Comparison of ENCODE assay signal across 10 mouse cellular contexts in the genomic region with DNA sequence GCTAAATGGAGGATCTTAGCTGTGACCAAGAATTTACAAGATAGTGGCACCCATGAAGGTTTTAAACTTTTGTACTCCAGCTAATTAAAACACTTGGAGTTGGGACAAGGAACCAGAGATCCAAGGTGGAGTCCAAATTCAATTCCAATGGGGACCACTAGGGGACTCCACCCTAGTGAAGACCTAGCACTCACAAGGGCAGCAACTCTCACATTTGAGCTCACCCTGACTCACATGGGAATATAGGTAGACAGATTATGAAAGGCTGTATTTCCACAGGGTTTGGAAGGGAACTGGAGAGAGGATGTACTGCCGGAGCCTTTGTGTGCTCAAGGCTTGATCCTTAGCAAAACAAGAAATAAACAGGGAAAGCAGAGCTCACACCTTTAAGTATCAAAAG. TPM values are rescaled to one million over a fixed set of nuclear protein-coding genes. Genes with fewer than 3 reads are reported as not detected.
DNase-seq lines count a peak whose midpoint lies in the region; ATAC-seq and TF ChIP-seq lines count a peak whose summit lies in the region.
"Had no signal": no experiment of that assay in that cellular context is flagged by ENCODE, and none has a peak within 500 bp of the region (broad histone marks: within the 10 kb centered on the region; RNA-seq: fewer than 3 reads in every experiment).

No protein-coding gene starts in this region.

- no peaks in the 10 kb centered on the region for H3K27me3 ChIP-seq in Patski
- H3K27me3 ChIP-seq: megakaryocyte, embryonic 14.5 days had no signal

- CTCF ChIA-PET in Patski (lab: Charles Lee), result interaction anchor here (1.0 to 6.7 kb wide), 5 partner anchors 10 to 41 kb away, joined by 3 to 34 read pairs (median 5); no protein-coding TSS in a partner anchor

- POLR2A ChIA-PET in Patski (lab: Charles Lee), result interaction anchor here (0.8 kb wide), 1 partner anchor 9 kb away, joined by 5 read pairs; no protein-coding TSS in a partner anchor

- in situ Hi-C loops in Patski (cut with MboI; ENCODE audit: low pct_unique_long_range_greater_than_20kb), result no loop called here

- intact Hi-C loops in left cerebral cortex, adult 2 months (cut with DNase I), result no loop called here
- intact Hi-C loops in left cerebral cortex, postnatal 10 days (cut with DNase I), result no loop called here

- peak; percentile 45 for DNase-seq in cerebellum, adult 11-12 months
- DNase-seq in cerebellum, postnatal 4 days (ENCODE audit: low spot score in 2 of 2), result no peak
- no peak for DNase-seq in left cerebral cortex, adult 2 months (ENCODE audit: extremely low spot score in 1 of 2, low spot score in 2 of 2)
- no peak for DNase-seq in left cerebral cortex, postnatal 10 days (ENCODE audit: extremely low spot score in 1 of 2, low spot score in 2 of 2)
- no peak for DNase-seq in Patski (ENCODE audit: low read depth, low spot score)
- peak; percentile 23 for DNase-seq in lung, postnatal 14 days
- DNase-seq in frontal cortex, postnatal 25 days (ENCODE audit: low spot score in 2 of 2), result no peak
- DNase-seq in gastrocnemius, postnatal 10 days, result no peak
- DNase-seq: gastrocnemius, postnatal 25 days had no signal

- no peak overlapping the region for H3K4me3 ChIP-seq in left cerebral cortex, adult 2 months
- H3K4me3 ChIP-seq: megakaryocyte, embryonic 14.5 days had no signal

- peak; percentile 57 for TF ChIP-seq CTCF in left cerebral cortex, adult 2 months (IDR thresholded peaks at IDR 0.05)
- TF ChIP-seq CTCF in Patski (IDR thresholded peaks at IDR 0.05), result peak; percentile 59

- H3K27ac ChIP-seq in left cerebral cortex, adult 2 months, result peak overlapping the region; percentile 53; the same call in 1 of the 2 replicates

- ATAC-seq in Patski, result no peak

RNA-seq across cellular contexts. Expression of a gene that starts 9.0 kb away (rescaled TPM):
- total RNA-seq in left cerebral cortex, adult 2 months (2021), result 10 to 100 TPM; 62.1 to 62.5 TPM
- total RNA-seq in left cerebral cortex, postnatal 10 days (2021), result 10 to 100 TPM; 48.5 to 50.7 TPM
- 8.6 TPM for polyA plus RNA-seq in Patski (2021)
- total RNA-seq in gastrocnemius, postnatal 10 days (2021), result 10 to 100 TPM; 11.0 to 12.7 TPM

Comparison
In these comparisons a context has a peak if more than half of its experiments do, and no peak if none do; other contexts are left out.
1. DNase-seq: peak in cerebellum, adult 11-12 months (single experiment) and lung, postnatal 14 days (single experiment); none in cerebellum, postnatal 4 days (0 of 2), left cerebral cortex, adult 2 months (0 of 2), left cerebral cortex, postnatal 10 days (0 of 2), Patski (single experiment), frontal cortex, postnatal 25 days (0 of 2) and gastrocnemius, postnatal 10 days (single experiment).